Mouse (Mus musculus) liver, embryonic 11.5 days (tissue): ENCODE measurements around the gene 4930572O03Rik. TPM values are rescaled to one million over a fixed set of nuclear protein-coding genes. Genes with fewer than 3 reads are reported as not detected.
"Not testable (repeated sequence)": the region's sequence is repeated elsewhere in the genome, so short reads cannot be mapped to it uniquely, and the experiment has no call there.

Experiments used
- ATAC-seq: fragments of 200-750 bp; cut with Nextera tagmentation; replicated peaks from 2 replicates; pipeline ENCODE4 v1.8.0; 2017; ENCODE audit warnings: moderate number of reproducible peaks, mild to moderate bottlenecking, moderate TSS enrichment, moderate library complexity; ENCODE audit not compliant: low FRiP score
- DNase-seq: peaks from one replicate; pipeline ENCODE4 v3.0.0-alpha.2; 2017; ENCODE audit warnings: low spot score
- H3K27ac ChIP-seq: fragments of 300-500 bp; sonication (generic); 2 replicates; pipeline ENCODE4 v1.5.1; 2014; ENCODE audit warnings: mild to moderate bottlenecking, low read depth, low read length, control low read depth
- H3K27me3 ChIP-seq: fragments of 300-500 bp; sonication (generic); replicated peaks from 2 replicates; pipeline ENCODE4 v1.6.1; 2014; ENCODE audit warnings: low read length, mixed read lengths; ENCODE audit not compliant: control insufficient read depth, insufficient read depth
- H3K36me3 ChIP-seq: fragments of 300-500 bp; sonication (generic); 2 replicates; pipeline ENCODE4 v1.6.1; 2014; ENCODE audit warnings: mild to moderate bottlenecking, low read length, moderate library complexity, mixed read lengths; ENCODE audit not compliant: control insufficient read depth, insufficient read depth
- H3K4me1 ChIP-seq: fragments of 300-500 bp; sonication (generic); replicated peaks from 2 replicates; pipeline ENCODE4 v1.6.1; 2014; ENCODE audit warnings: low read length, mixed read lengths; ENCODE audit not compliant: control insufficient read depth, insufficient read depth
- H3K4me2 ChIP-seq: fragments of 300-500 bp; sonication (generic); 2 replicates; pipeline ENCODE4 v1.6.1; 2014; ENCODE audit warnings: mild to moderate bottlenecking, control low read depth, moderate library complexity
- H3K4me3 ChIP-seq: fragments of 300-500 bp; sonication (generic); 2 replicates; pipeline ENCODE4 v1.5.1; 2014; ENCODE audit warnings: low read depth, low read length, control low read depth
- H3K9ac ChIP-seq: fragments of 300-500 bp; sonication (generic); 2 replicates; pipeline ENCODE4 v1.6.1; 2014; ENCODE audit warnings: low read depth, low read length, control low read depth
- H3K9me3 ChIP-seq: fragments of 300-500 bp; sonication (generic); 2 replicates; pipeline ENCODE4 v1.6.1; 2016; ENCODE audit warnings: low read length, inconsistent platforms, mixed read lengths; ENCODE audit not compliant: control insufficient read depth
- WGBS: fragments of 180-500 bp; shearing (Covaris S2); extraction: QIAGEN DNeasy Blood & Tissue Kit; methylation state at CpG from one replicate; pipeline ENCODE4 v1.1.7; 2014; 5-methylcytosine and 5-hydroxymethylcytosine counted together
- polyA plus RNA-seq: library from polyadenylated mRNA; unstranded; fragments of >200 nt; fragmentation: Nextera tagmentation; extraction: Ambion mirVana; gene quantifications from 2 replicates; pipeline ENCODE4 v1.2.1, GENCODE M21; 2014

4930572O03Rik gene
- polyA plus RNA-seq, 1 experiment from 2014 or later, result not detected

DNA sequence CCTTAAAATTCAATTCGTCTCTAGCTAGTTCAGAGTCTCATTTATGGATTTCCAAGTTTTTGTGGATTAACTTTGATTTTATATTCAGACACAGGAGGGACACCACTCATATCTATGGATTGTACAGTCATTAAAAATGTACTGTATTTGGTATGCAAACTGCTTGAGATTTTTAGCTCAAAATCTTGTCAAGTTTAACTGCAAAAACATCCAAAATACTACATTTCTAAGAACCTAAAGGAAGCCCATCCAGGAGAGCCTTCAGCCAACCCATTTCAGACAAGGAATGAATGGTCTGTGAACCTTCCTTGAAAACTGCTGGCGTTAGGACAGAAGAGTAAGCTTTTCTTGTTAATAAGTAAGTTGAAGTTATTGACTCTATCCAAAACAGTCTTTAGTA lies 53.9 kb downstream of the 4930572O03Rik start:
- H3K4me2 ChIP-seq, H3K27me3 ChIP-seq, H3K9me3 ChIP-seq, H3K4me3 ChIP-seq, H3K36me3 ChIP-seq, H3K4me1 ChIP-seq, DNase-seq, H3K9ac ChIP-seq, ATAC-seq, H3K27ac ChIP-seq: not testable (repeated sequence)
- WGBS, result 57% methylated on average over 2 of the region's 2 CpGs

DNA sequence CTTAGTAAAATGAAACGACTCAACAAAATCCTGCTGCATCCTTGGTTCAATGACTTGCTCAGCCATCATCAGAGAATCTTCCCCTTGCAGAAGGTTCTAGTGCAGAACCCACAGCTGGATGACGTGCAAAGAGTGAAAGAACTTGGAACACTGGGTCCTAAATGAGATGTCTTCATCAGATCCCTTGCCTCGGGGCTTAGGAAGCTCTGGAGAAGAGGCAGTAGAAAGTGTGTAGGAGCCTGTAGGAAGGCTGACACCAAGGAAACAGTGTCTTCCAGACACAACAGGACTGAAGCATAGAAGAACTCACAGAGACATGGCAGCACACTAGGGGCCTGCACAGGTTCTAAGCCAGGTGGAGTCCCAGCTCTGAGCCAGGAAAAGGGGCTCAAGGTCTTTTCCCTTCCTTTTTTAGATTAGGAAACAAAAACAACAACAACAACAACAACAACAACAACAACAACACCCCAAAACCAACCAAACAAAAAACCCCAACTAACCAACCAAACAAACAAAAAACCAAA lies 54.4 kb downstream of the 4930572O03Rik start:
- H3K9me3 ChIP-seq, H3K4me3 ChIP-seq, H3K4me2 ChIP-seq, H3K9ac ChIP-seq, H3K4me1 ChIP-seq, H3K27me3 ChIP-seq, DNase-seq, H3K36me3 ChIP-seq, ATAC-seq, H3K27ac ChIP-seq: not testable (repeated sequence)
- 58% methylated on average over 3 of the region's 3 CpGs for WGBS

Other genes with a start within 250 kb of the 4930572O03Rik start
- gene Gm21149, start 180.5 kb downstream of the 4930572O03Rik start, polyA plus RNA-seq, result not detected in 2 replicates
- not detected in 2 replicates for gene Gm21190, start 127.8 kb downstream of the 4930572O03Rik start, polyA plus RNA-seq
- not detected in 2 replicates for gene Gm21083, start 79.7 kb downstream of the 4930572O03Rik start, polyA plus RNA-seq
- not detected in 2 replicates for gene Speer4d, start 38.0 kb downstream of the 4930572O03Rik start, polyA plus RNA-seq
- gene Speer4c, start 57.2 kb upstream of the 4930572O03Rik start, polyA plus RNA-seq, result not detected in 2 replicates